Mouse (Mus musculus) midbrain, embryonic 11.5 days (tissue): ENCODE data around the gene Atrip. TPM values are rescaled to one million over a fixed set of nuclear protein-coding genes. Genes with fewer than 3 reads are reported as not detected.

ENCODE experiments used
- ATAC-seq: fragments of 200-750 bp; cut with Nextera tagmentation; 2 replicates; pipeline ENCODE4 v1.8.0; 2017; ENCODE audit warnings: moderate TSS enrichment, moderate library complexity; ENCODE audit not compliant: low FRiP score
- DNase-seq: peaks from one replicate; pipeline ENCODE4 v3.0.0; 2015; ENCODE audit warnings: low spot score; ENCODE audit errors: missing footprints
- H3K27ac ChIP-seq: fragments of 300-500 bp; sonication (generic); 2 replicates; pipeline ENCODE4 v1.5.1; 2014; ENCODE audit warnings: low read depth, low read length
- H3K27me3 ChIP-seq: fragments of 300-500 bp; sonication (generic); 2 replicates; pipeline ENCODE4 v1.6.1; 2014; ENCODE audit warnings: mild to moderate bottlenecking, low read length, moderate library complexity, mixed read lengths; ENCODE audit not compliant: control insufficient read depth, insufficient read depth
- H3K36me3 ChIP-seq: fragments of 300-500 bp; sonication (generic); 2 replicates; pipeline ENCODE4 v1.6.1; 2014; ENCODE audit warnings: mild to moderate bottlenecking, low read length, moderate library complexity, mixed read lengths; ENCODE audit not compliant: control insufficient read depth, insufficient read depth
- H3K4me1 ChIP-seq: fragments of 300-500 bp; sonication (generic); 2 replicates; pipeline ENCODE4 v1.6.1; 2014; ENCODE audit warnings: low read length; ENCODE audit not compliant: control insufficient read depth, insufficient read depth
- H3K4me2 ChIP-seq: fragments of 300-500 bp; sonication (generic); 2 replicates; pipeline ENCODE4 v1.6.1; 2014; ENCODE audit warnings: mild to moderate bottlenecking, moderate library complexity
- H3K4me3 ChIP-seq: fragments of 300-500 bp; sonication (generic); 2 replicates; pipeline ENCODE4 v1.5.1; 2014; ENCODE audit warnings: low read depth, low read length
- H3K9ac ChIP-seq: fragments of 300-500 bp; sonication (generic); 2 replicates; pipeline ENCODE4 v1.6.1; 2014; ENCODE audit warnings: low read length
- H3K9me3 ChIP-seq: fragments of 300-500 bp; sonication (generic); 2 replicates; pipeline ENCODE4 v1.6.1; 2016; ENCODE audit warnings: low read length; ENCODE audit not compliant: control insufficient read depth
- WGBS: fragments of 180-500 bp; shearing (Covaris S2); extraction: QIAGEN DNeasy Blood & Tissue Kit; methylation state at CpG from one replicate; pipeline ENCODE4 v1.1.7; 2014; 5-methylcytosine and 5-hydroxymethylcytosine counted together
- polyA plus RNA-seq: library from polyadenylated mRNA; unstranded; fragments of >200 nt; fragmentation: Nextera tagmentation; extraction: Ambion mirVana; gene quantifications from 2 replicates; pipeline ENCODE4 v1.2.1, GENCODE M21; 2014

Gene Atrip
- polyA plus RNA-seq, 1 experiment from 2014 or later: 21.7 TPM

GRCm38 (mm10) chr9:109056916-109057315 is 17.0 kb downstream of the Atrip start:
- Histone ChIP-seq H3K4me3 (no peak overlapping the region), H3K27ac (no peak overlapping the region), H3K36me3 (peaks cover 6% of the 10 kb centered on the region; the same call in 1 of the 2 replicates), H3K4me2 (no peak overlapping the region), H3K9me3 (no peaks in the 10 kb centered on the region), H3K4me1 (peaks cover 9% of the 10 kb centered on the region; the same call in 1 of the 2 replicates), H3K9ac (no peak overlapping the region), H3K27me3 (no peaks in the 10 kb centered on the region)
- 81% methylated on average over 4 of the region's 4 CpGs for WGBS
- ATAC-seq (no peak), DNase-seq (no peak)

- Histone ChIP-seq H3K27me3 (no peaks in the 10 kb centered on the region), H3K4me1 (peaks cover 9% of the 10 kb centered on the region; the same call in 1 of the 2 replicates), H3K27ac (no peak overlapping the region), H3K9ac (no peak overlapping the region), H3K36me3 (peaks cover 6% of the 10 kb centered on the region; the same call in 1 of the 2 replicates), H3K9me3 (no peaks in the 10 kb centered on the region), H3K4me3 (no peak overlapping the region), H3K4me2 (no peak overlapping the region)
- WGBS: 93% methylated on average over 17 of the region's 17 CpGs
- DNase-seq: no peak
- no peak for ATAC-seq
Observed at GRCm38 (mm10) chr9:109056081-109056690, 17.7 kb downstream of the Atrip start.

- Histone ChIP-seq H3K27ac (no peak overlapping the region), H3K9me3 (no peaks in the 10 kb centered on the region), H3K4me2 (peak overlapping the region; percentile 19; the same call in 1 of the 2 replicates), H3K36me3 (peaks cover 4% of the 10 kb centered on the region; the same call in 1 of the 2 replicates), H3K4me3 (no peak overlapping the region), H3K9ac (no peak overlapping the region), H3K4me1 (peaks cover 9% of the 10 kb centered on the region; the same call in 1 of the 2 replicates), H3K27me3 (no peaks in the 10 kb centered on the region)
- WGBS: 90% methylated on average over 12 of the region's 12 CpGs
- DNase-seq (no peak), ATAC-seq (no peak)
Observed at GRCm38 (mm10) chr9:109055271-109056030, 18.5 kb downstream of the Atrip start.

GRCm38 (mm10) chr9:109054712-109055111 is 19.2 kb downstream of the Atrip start:
- Histone ChIP-seq H3K9ac (no peak overlapping the region; the same call in 1 of the 2 replicates), H3K4me1 (peaks cover 9% of the 10 kb centered on the region; the same call in 1 of the 2 replicates), H3K4me3 (no peak overlapping the region), H3K27ac (no peak overlapping the region), H3K9me3 (no peaks in the 10 kb centered on the region), H3K4me2 (peak overlapping the region; percentile 19; the same call in 1 of the 2 replicates), H3K27me3 (no peaks in the 10 kb centered on the region), H3K36me3 (peaks cover 2% of the 10 kb centered on the region; the same call in 1 of the 2 replicates)
- WGBS: under 1% methylated on average over 7 of the region's 7 CpGs
- DNase-seq (no peak), ATAC-seq (peak; percentile 70)

- Histone ChIP-seq H3K9me3 (no peaks in the 10 kb centered on the region), H3K9ac (no peak overlapping the region), H3K4me1 (0 out of 2 replicates have a peak, but pooled peaks cover 3% of the 10 kb centered on the region), H3K36me3 (peaks cover 2% of the 10 kb centered on the region; the same call in 1 of the 2 replicates), H3K4me3 (no peak overlapping the region), H3K27ac (no peak overlapping the region), H3K27me3 (no peaks in the 10 kb centered on the region), H3K4me2 (no peak overlapping the region)
- 80% methylated on average over 6 of the region's 6 CpGs for WGBS
- ATAC-seq (no peak), DNase-seq (no peak)
Observed at GRCm38 (mm10) chr9:109053851-109054250, 20.1 kb downstream of the Atrip start.

- Histone ChIP-seq H3K4me1 (0 out of 2 replicates have a peak, but pooled peaks cover 3% of the 10 kb centered on the region), H3K9me3 (no peaks in the 10 kb centered on the region), H3K36me3 (peaks cover 2% of the 10 kb centered on the region; the same call in 1 of the 2 replicates), H3K27me3 (no peaks in the 10 kb centered on the region), H3K27ac (no peak overlapping the region), H3K4me2 (no peak overlapping the region), H3K9ac (no peak overlapping the region), H3K4me3 (no peak overlapping the region)
- peak; percentile 49 for DNase-seq
- 80% methylated on average over 3 of the region's 3 CpGs for WGBS
- no peak for ATAC-seq
Observed at GRCm38 (mm10) chr9:109053366-109053765, 20.6 kb downstream of the Atrip start.

GRCm38 (mm10) chr9:109052490-109053260 is 21.2 kb downstream of the Atrip start:
- H3K4me3 ChIP-seq: no peak overlapping the region
- H3K27ac ChIP-seq: no peak overlapping the region
- H3K4me1 ChIP-seq: 0 out of 2 replicates have a peak, but pooled peaks cover 3% of the 10 kb centered on the region
- DNase-seq (no peak), ATAC-seq (no peak)
- no peak overlapping the region for H3K4me2 ChIP-seq
- H3K9ac ChIP-seq: no peak overlapping the region
- 90% methylated on average over 9 of the region's 9 CpGs for WGBS
- peaks cover 2% of the 10 kb centered on the region; the same call in 1 of the 2 replicates for H3K36me3 ChIP-seq
- H3K27me3 ChIP-seq: no peaks in the 10 kb centered on the region
- no peaks in the 10 kb centered on the region for H3K9me3 ChIP-seq

GRCm38 (mm10) chr9:109051651-109052489 is 22.1 kb downstream of the Atrip start:
- Histone ChIP-seq H3K36me3 (no peaks in the 10 kb centered on the region), H3K27me3 (no peaks in the 10 kb centered on the region), H3K9me3 (no peaks in the 10 kb centered on the region), H3K4me2 (no peak overlapping the region), H3K4me3 (no peak overlapping the region), H3K4me1 (0 out of 2 replicates have a peak, but pooled peaks cover 3% of the 10 kb centered on the region), H3K9ac (no peak overlapping the region), H3K27ac (no peak overlapping the region)
- 88% methylated on average over 10 of the region's 10 CpGs for WGBS
- ATAC-seq (no peak), DNase-seq (no peak)
